Mouse (Mus musculus): ENCODE data around the gene Cdk5rap2.

DNA sequence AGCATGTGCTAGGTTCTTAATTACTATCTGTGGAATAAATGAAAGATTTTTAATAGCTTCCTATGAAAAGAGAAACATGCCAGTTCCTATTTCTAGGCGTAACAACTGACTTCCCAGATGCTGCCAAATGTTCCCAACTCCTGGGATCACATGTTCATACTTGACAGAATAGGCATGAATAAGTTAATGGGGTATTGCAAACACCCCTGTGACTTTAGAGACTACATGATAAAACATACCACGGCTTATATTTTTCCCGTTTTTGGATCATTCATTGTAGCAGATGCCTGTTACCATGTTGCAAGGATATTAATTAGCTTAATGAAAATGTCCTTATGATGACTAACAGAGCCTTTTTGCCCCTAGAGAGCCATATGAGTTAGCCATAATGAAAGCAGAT is 36.5 kb upstream of the Cdk5rap2 start:
- TF ChIP-seq EP300 (IDR thresholded peaks at IDR 0.05; ENCODE audit: low read depth in 1 of 2, low read length in 2 of 2): no peak
- TF ChIP-seq MAX (IDR thresholded peaks at IDR 0.05; ENCODE audit: low read length): no peak
- no peak for TF ChIP-seq CTCF (IDR thresholded peaks at IDR 0.05 in 2 of 3, conservative IDR thresholded peaks at IDR 0.05 in 1 of 3; ENCODE audit: control insufficient read depth in 1 of 3, insufficient read depth in 1 of 3, low read depth in 2 of 3, low read length in 3 of 3, poor library complexity in 1 of 3, severe bottlenecking in 1 of 3)
- TF ChIP-seq POLR2A (IDR thresholded peaks at IDR 0.05; ENCODE audit: control insufficient read depth in 1 of 2, insufficient read depth in 1 of 2, low read depth in 1 of 2, low read length in 2 of 2, poor library complexity in 1 of 2): no peak
- no peak for TF ChIP-seq ZMIZ1 (IDR thresholded peaks at IDR 0.05; ENCODE audit: low read depth, low read length)
- no peak for TF ChIP-seq MXI1 (IDR thresholded peaks at IDR 0.05; ENCODE audit: low read depth, low read length)
- TF ChIP-seq USF1 (IDR thresholded peaks at IDR 0.05; ENCODE audit: low read depth, low read length): no peak
- TF ChIP-seq MAZ (IDR thresholded peaks at IDR 0.05; ENCODE audit: low read depth, low read length): no peak
- no peak for TF ChIP-seq HCFC1 (IDR thresholded peaks at IDR 0.05; ENCODE audit: low read depth, low read length)
- TF ChIP-seq POLR2AphosphoS2 (IDR thresholded peaks at IDR 0.05; ENCODE audit: low read length): no peak

All from MEL (cell line).